Mouse (Mus musculus) gastrocnemius, adult 2 months (tissue): ENCODE data around the gene Snd1. TPM values are rescaled to one million over a fixed set of nuclear protein-coding genes. Genes with fewer than 3 reads are reported as not detected.

Source experiments
- DNase-seq: peaks from one replicate; pipeline ENCODE4 v3.0.0; 2022
- H3K27ac ChIP-seq: fragments of 200-600 bp; 2 replicates; pipeline ENCODE4 v1.8.1; 2022; ENCODE audit warnings: mild to moderate bottlenecking
- H3K4me3 ChIP-seq: fragments of 200-600 bp; 2 replicates; pipeline ENCODE4 v1.8.1; 2022; ENCODE audit warnings: mild to moderate bottlenecking, moderate library complexity
- CTCF ChIP-seq: fragments of 200-600 bp; IDR thresholded peaks from 2 replicates; pipeline ENCODE4 v1.8.1; 2022; ENCODE audit warnings: antibody characterized with exemption, mild to moderate bottlenecking, moderate library complexity
- intact Hi-C: fragments of 180-260 bp; cut with DNase I; formaldehyde crosslinking; loops from one replicate; pipeline ENCODE4 v1.15.1; 2025
- total RNA-seq, 2 experiments: library from RNA; stranded (reverse); gene quantifications; 2 replicates each; pipeline ENCODE4 v1.2.3; 2021

The Snd1 gene
- total RNA-seq, 2 experiments from 2014 or later, result 40.4 to 41.0 TPM

- no peak overlapping the region for H3K4me3 ChIP-seq
- intact Hi-C loops, result no loop called here
- TF ChIP-seq CTCF, result no peak
- H3K27ac ChIP-seq, result no peak overlapping the region
- DNase-seq, result no peak
Measured at GRCm38 (mm10) chr6:28787133-28787532, 312.2 kb downstream of the Snd1 start.

DNA sequence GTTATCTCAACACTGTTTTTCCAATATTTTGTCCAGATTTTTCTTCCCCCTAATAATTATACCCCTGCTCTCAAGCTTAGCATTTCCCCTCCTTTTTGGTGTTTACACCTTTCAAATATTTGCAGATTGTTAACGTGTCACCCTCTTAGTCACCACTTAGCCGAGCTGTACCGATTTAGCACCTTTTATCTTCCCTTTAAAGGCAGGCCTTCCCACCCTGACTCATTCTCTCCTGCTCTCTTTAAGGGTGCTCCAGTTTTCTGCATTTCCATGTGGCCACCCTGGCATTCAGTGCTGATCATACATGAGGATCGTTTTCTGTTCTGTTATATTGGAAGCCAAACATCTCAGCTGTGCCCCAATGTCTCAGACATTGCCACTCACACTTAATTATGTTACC lies 314.7 kb downstream of the Snd1 start:
- no peak for DNase-seq
- H3K27ac ChIP-seq, result no peak overlapping the region
- TF ChIP-seq CTCF, result no peak
- no peak overlapping the region for H3K4me3 ChIP-seq
- intact Hi-C loops, result no loop called here

GRCm38 (mm10) chr6:28791183-28791582 lies 316.2 kb downstream of the Snd1 start:
- Histone ChIP-seq H3K27ac (no peak overlapping the region), H3K4me3 (no peak overlapping the region)
- TF ChIP-seq CTCF, result no peak
- intact Hi-C loops, result no loop called here
- no peak for DNase-seq

GRCm38 (mm10) chr6:28791809-28792208 lies 316.9 kb downstream of the Snd1 start:
- TF ChIP-seq CTCF, result no peak
- H3K27ac ChIP-seq, result no peak overlapping the region
- intact Hi-C loops, result no loop called here
- no peak for DNase-seq
- no peak overlapping the region for H3K4me3 ChIP-seq

- no peak overlapping the region for H3K27ac ChIP-seq
- no peak for DNase-seq
- no peak for TF ChIP-seq CTCF
- intact Hi-C loops, result no loop called here
- no peak overlapping the region for H3K4me3 ChIP-seq
Measured at GRCm38 (mm10) chr6:28795380-28795779, 320.4 kb downstream of the Snd1 start.

GRCm38 (mm10) chr6:28795792-28796515 lies 321.0 kb downstream of the Snd1 start:
- Histone ChIP-seq H3K4me3 (no peak overlapping the region), H3K27ac (no peak overlapping the region)
- no peak for DNase-seq
- no peak for TF ChIP-seq CTCF
- intact Hi-C loops, result no loop called here

DNA sequence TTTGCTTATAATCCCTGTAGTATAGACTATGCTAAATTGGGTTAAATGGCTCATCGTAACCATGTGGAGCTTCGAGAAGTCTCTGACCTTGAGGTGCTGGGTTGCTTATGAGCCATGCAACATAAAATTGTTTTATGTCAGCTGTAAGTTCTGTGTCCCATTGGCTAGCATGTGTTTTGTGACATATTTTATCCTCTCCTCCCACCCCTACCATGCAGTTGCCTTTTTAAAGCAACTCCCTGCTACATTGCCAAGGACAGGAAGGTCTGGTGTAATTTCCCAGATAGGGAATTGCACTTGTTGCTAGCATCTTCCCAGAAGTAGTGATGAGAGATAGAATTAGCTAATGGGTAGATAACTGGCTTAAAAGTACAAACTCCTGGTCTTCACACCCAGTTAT lies 324.9 kb downstream of the Snd1 start:
- Histone ChIP-seq H3K4me3 (no peak overlapping the region), H3K27ac (no peak overlapping the region)
- TF ChIP-seq CTCF, result no peak
- intact Hi-C loops, result no loop called here
- DNase-seq, result no peak

- H3K4me3 ChIP-seq, result no peak overlapping the region
- no peak for DNase-seq
- intact Hi-C loops, result no loop called here
- H3K27ac ChIP-seq, result no peak overlapping the region
- TF ChIP-seq CTCF, result no peak
Measured at GRCm38 (mm10) chr6:28800976-28801375, 326.0 kb downstream of the Snd1 start.

DNA sequence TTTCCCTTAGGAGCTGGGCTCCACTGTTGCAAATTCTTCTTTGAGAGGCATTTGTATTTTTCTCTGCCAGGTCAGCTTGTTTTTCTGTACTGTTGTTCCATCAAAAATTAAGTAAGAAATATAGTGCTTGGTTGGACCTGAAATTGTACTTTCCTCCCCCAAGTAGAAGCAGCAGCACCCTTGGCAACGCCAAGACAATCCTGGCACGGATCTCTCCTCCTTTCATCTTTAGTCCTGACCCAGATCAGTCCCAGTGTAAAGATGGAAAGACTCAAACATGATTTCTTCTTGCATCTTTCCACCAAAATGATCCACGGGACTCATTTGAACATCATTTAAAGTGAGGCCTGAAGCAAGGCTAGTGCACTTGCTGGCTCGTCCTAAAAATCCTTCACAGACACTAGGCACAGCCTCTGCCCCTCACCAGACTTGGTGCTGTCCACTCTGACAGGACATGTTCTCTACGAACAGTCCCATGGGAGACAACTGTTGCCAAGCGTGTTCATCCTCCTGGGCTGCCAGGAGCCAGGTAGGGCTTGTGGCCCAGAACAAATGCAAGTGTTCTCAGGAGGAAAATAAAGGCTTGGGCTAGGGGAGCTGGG lies 328.8 kb downstream of the Snd1 start:
- H3K4me3 ChIP-seq, result no peak overlapping the region
- intact Hi-C loops, result no loop called here
- TF ChIP-seq CTCF, result no peak

DNA sequence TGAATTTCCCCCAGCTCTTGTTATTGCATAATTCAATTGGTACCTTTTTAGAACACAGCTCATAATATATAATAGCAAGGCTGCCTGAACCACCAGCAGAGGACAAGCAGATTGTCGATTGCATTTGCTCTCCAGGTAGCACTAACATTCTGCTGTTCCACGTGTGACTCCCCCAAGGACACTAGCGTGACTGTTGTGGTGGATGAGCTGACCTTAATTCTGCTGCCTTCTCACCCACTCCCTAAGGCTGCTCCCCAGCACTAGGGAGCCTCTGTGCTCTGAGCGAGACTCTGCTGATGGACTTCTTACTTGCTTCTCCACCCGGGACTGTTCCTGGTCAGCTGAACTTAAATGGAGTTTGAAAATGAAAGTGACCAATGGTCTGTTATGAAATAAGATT lies 329.8 kb downstream of the Snd1 start:
- DNase-seq, result no peak
- TF ChIP-seq CTCF, result no peak
- H3K4me3 ChIP-seq, result no peak overlapping the region
- H3K27ac ChIP-seq, result no peak overlapping the region
- intact Hi-C loops, result no loop called here

More for the DNA sequence above, 328.8 kb downstream of the Snd1 start:
- no peak overlapping the region for H3K27ac ChIP-seq
- DNase-seq, result no peak

- Histone ChIP-seq H3K27ac (no peak overlapping the region), H3K4me3 (no peak overlapping the region)
- intact Hi-C loops, result no loop called here
- no peak for DNase-seq
- TF ChIP-seq CTCF, result no peak
Measured at GRCm38 (mm10) chr6:28813057-28813456, 338.1 kb downstream of the Snd1 start.

GRCm38 (mm10) chr6:28814895-28815294 lies 340.0 kb downstream of the Snd1 start:
- no peak for DNase-seq
- no peak overlapping the region for H3K27ac ChIP-seq
- no peak overlapping the region for H3K4me3 ChIP-seq
- TF ChIP-seq CTCF, result no peak
- intact Hi-C loops, result no loop called here

DNA sequence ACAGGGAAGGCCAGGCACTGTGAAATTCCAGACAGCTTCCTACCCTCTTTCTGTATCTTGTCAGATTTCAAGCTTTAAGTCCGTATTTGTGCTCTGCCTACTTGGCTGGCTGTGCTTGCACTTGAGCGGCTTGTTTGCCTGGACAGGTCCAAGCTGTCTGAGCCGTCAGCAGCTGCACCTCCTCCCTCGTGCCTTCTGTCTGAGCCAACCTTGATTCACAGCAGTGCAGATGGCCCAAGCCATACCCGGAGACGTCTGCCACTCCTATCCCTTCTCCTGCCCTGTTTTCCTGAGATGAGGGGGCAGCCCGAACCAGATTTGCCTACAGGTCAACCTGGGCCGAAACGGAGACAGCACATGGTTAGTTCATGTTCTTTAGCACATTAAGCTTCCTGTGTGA lies 342.1 kb downstream of the Snd1 start:
- no peak for DNase-seq
- Histone ChIP-seq H3K4me3 (no peak overlapping the region), H3K27ac (no peak overlapping the region)
- no peak for TF ChIP-seq CTCF
- intact Hi-C loops, result no loop called here
